Mouse (Mus musculus): ENCODE data around the gene Mctp1. TPM values are rescaled to one million over a fixed set of nuclear protein-coding genes. Genes with fewer than 3 reads are reported as not detected.

The Mctp1 gene
- total and polyA plus RNA-seq, 2 experiments, result 0.04 to 0.65 TPM

DNA sequence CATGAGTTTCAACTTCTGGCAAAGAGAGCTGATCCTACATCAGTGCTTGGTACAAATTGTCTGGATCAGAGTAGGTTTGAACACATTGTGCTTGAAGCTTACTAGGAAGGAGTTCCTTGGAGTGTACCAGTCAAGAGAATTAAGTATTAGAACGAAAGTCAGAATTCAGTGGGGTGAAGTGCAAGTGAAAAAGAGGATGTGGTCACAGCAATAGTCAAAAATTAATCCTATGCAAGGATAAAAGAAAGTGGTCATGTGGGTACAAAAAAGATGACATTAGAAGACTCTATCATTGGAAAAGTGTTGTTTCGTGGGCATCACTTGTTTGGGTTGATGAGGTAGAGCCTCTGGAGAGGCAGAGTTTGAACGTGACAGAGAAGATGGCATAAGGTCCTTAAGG lies 8.8 kb downstream of the Mctp1 start:
- 77% methylated on average over 3 of the region's 3 CpGs for WGBS

DNA sequence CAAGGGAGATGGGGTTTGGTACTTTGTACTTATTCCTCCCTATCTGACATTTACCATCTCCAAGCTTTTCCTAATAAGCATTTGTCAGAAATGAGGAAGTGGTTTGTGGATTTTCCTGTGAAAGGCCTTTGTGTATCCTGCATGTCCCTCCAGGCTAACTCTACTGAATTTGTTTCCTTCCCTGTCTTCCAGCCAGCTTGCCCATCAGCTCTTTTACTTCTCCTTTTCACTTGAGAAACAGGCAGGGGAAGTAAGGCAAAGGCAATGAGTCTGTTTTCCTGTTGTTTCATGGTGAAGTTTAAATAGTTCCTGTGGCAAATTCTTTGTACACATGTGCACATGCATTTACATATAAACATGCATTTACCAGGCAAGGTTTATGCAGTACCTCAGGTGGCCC lies 11.6 kb downstream of the Mctp1 start:
- Histone ChIP-seq H3K4me3 (ENCODE audit: insufficient read depth, low read depth, low read length) (no peak overlapping the region), H3K79me2 (ENCODE audit: control insufficient read depth, insufficient read depth, low read length) (no peaks in the 10 kb centered on the region), H3K36me3 (ENCODE audit: control insufficient read depth, insufficient read depth, low read length) (no peaks in the 10 kb centered on the region), H3K27me3 (ENCODE audit: control insufficient read depth, insufficient read depth, low read length) (no peaks in the 10 kb centered on the region), H3K4me1 (ENCODE audit: control insufficient read depth, insufficient read depth, low read length) (no peaks in the 10 kb centered on the region), H3K9ac (ENCODE audit: low read depth, low read length) (no peak overlapping the region), H3K27ac (replicated peaks; ENCODE audit: insufficient read depth, low read depth, low read length) (no peak overlapping the region)
- peak; percentile 23 for DNase-seq (ENCODE audit: extremely low read depth, low read depth, low spot score)
- TF ChIP-seq CTCF (IDR thresholded peaks at IDR 0.05; ENCODE audit: low read depth, low read length) (no peak), POLR2A (IDR thresholded peaks at IDR 0.05; ENCODE audit: extremely low read depth, insufficient read depth, low read length) (no peak)

More for the DNA sequence above, 8.8 kb downstream of the Mctp1 start:
- H3K27ac ChIP-seq (replicated peaks; ENCODE audit: insufficient read depth, low read depth, low read length), result no peak overlapping the region
- H3K4me3 ChIP-seq (ENCODE audit: insufficient read depth, low read depth, low read length), result no peak overlapping the region
- no peaks in the 10 kb centered on the region for H3K79me2 ChIP-seq (ENCODE audit: control insufficient read depth, insufficient read depth, low read length)
- H3K9ac ChIP-seq (ENCODE audit: low read depth, low read length), result no peak overlapping the region
- DNase-seq (ENCODE audit: extremely low read depth, low read depth, low spot score), result no peak
- no peaks in the 10 kb centered on the region for H3K4me1 ChIP-seq (ENCODE audit: control insufficient read depth, insufficient read depth, low read length)
- H3K27me3 ChIP-seq (ENCODE audit: control insufficient read depth, insufficient read depth, low read length), result no peaks in the 10 kb centered on the region
- H3K36me3 ChIP-seq (ENCODE audit: control insufficient read depth, insufficient read depth, low read length), result no peaks in the 10 kb centered on the region
- TF ChIP-seq POLR2A (IDR thresholded peaks at IDR 0.05; ENCODE audit: extremely low read depth, insufficient read depth, low read length), result no peak
- TF ChIP-seq CTCF (IDR thresholded peaks at IDR 0.05; ENCODE audit: low read depth, low read length), result no peak

DNA sequence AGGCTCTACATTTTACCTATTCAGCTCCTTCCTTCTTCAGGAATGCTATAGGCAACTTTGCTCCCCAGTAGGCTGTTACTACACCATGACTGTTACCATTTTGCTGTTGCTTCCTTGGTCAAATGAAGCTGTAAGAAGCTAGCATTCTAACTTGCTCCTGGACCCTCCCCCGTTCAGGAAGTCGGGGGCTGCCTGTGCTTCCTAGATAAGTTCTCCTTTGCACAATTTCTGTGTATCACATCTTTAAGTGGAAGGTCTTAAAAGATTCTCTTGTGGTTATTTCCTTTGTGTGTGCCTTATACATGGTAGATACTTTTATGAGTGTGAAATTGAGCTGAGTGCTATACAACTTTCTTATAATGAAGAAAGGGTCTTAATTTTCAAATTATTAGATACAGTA lies 25.0 kb downstream of the Mctp1 start:
- no peaks in the 10 kb centered on the region for H3K27me3 ChIP-seq (ENCODE audit: control insufficient read depth, insufficient read depth, low read length)
- no peak for TF ChIP-seq CTCF (IDR thresholded peaks at IDR 0.05; ENCODE audit: low read depth, low read length)
- TF ChIP-seq POLR2A (IDR thresholded peaks at IDR 0.05; ENCODE audit: extremely low read depth, insufficient read depth, low read length), result no peak
- H3K36me3 ChIP-seq (ENCODE audit: control insufficient read depth, insufficient read depth, low read length), result no peaks in the 10 kb centered on the region
- H3K9ac ChIP-seq (ENCODE audit: low read depth, low read length), result no peak overlapping the region
- H3K27ac ChIP-seq (replicated peaks; ENCODE audit: insufficient read depth, low read depth, low read length), result no peak overlapping the region
- H3K4me1 ChIP-seq (ENCODE audit: control insufficient read depth, insufficient read depth, low read length), result no peaks in the 10 kb centered on the region
- no peak overlapping the region for H3K4me3 ChIP-seq (ENCODE audit: insufficient read depth, low read depth, low read length)
- no peak for DNase-seq (ENCODE audit: extremely low read depth, low read depth, low spot score)
- no peaks in the 10 kb centered on the region for H3K79me2 ChIP-seq (ENCODE audit: control insufficient read depth, insufficient read depth, low read length)
- WGBS, result 67% methylated on average over 2 of the region's 2 CpGs

- Histone ChIP-seq H3K79me2 (ENCODE audit: control insufficient read depth, insufficient read depth, low read length) (no peaks in the 10 kb centered on the region), H3K4me1 (ENCODE audit: control insufficient read depth, insufficient read depth, low read length) (no peaks in the 10 kb centered on the region), H3K27me3 (ENCODE audit: control insufficient read depth, insufficient read depth, low read length) (no peaks in the 10 kb centered on the region), H3K27ac (replicated peaks; ENCODE audit: insufficient read depth, low read depth, low read length) (no peak overlapping the region), H3K4me3 (ENCODE audit: insufficient read depth, low read depth, low read length) (no peak overlapping the region), H3K9ac (ENCODE audit: low read depth, low read length) (no peak overlapping the region), H3K36me3 (ENCODE audit: control insufficient read depth, insufficient read depth, low read length) (no peaks in the 10 kb centered on the region)
- TF ChIP-seq CTCF (IDR thresholded peaks at IDR 0.05; ENCODE audit: low read depth, low read length), result no peak
- no peak for TF ChIP-seq POLR2A (IDR thresholded peaks at IDR 0.05; ENCODE audit: extremely low read depth, insufficient read depth, low read length)
- 76% methylated on average over 1 of the region's 1 CpGs for WGBS
- no peak for DNase-seq (ENCODE audit: extremely low read depth, low read depth, low spot score)
These were observed 26.3 kb downstream of the Mctp1 start for GRCm38 (mm10) chr13:76410665-76411064.

DNA sequence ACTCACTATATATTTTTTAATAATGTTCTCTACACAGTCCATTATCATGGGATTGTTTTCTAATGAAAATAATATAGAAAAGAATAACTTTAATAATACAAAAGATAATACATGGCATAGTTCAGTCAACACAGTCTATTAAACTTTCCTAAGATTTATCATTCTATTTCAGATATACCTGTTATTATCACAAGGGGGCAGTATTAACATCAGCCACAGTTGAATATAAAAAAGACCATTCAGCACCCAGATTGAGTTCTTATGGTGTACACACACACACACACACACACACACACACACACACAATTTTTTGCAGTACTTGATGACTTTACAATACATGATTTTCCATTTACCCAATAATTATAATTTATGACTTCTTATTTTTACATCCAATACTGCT lies 31.0 kb downstream of the Mctp1 start:
- Histone ChIP-seq H3K27me3 (ENCODE audit: control insufficient read depth, insufficient read depth, low read length) (no peaks in the 10 kb centered on the region), H3K9ac (ENCODE audit: low read depth, low read length) (no peak overlapping the region), H3K4me1 (ENCODE audit: control insufficient read depth, insufficient read depth, low read length) (no peaks in the 10 kb centered on the region), H3K36me3 (ENCODE audit: control insufficient read depth, insufficient read depth, low read length) (no peaks in the 10 kb centered on the region), H3K27ac (replicated peaks; ENCODE audit: insufficient read depth, low read depth, low read length) (no peak overlapping the region), H3K4me3 (ENCODE audit: insufficient read depth, low read depth, low read length) (no peak overlapping the region), H3K79me2 (ENCODE audit: control insufficient read depth, insufficient read depth, low read length) (no peaks in the 10 kb centered on the region)
- DNase-seq (ENCODE audit: extremely low read depth, low read depth, low spot score), result no peak
- TF ChIP-seq CTCF (IDR thresholded peaks at IDR 0.05; ENCODE audit: low read depth, low read length) (no peak), POLR2A (IDR thresholded peaks at IDR 0.05; ENCODE audit: extremely low read depth, insufficient read depth, low read length) (no peak)

- TF ChIP-seq CTCF (IDR thresholded peaks at IDR 0.05; ENCODE audit: low read depth, low read length) (no peak), POLR2A (IDR thresholded peaks at IDR 0.05; ENCODE audit: extremely low read depth, insufficient read depth, low read length) (no peak)
- no peaks in the 10 kb centered on the region for H3K79me2 ChIP-seq (ENCODE audit: control insufficient read depth, insufficient read depth, low read length)
- DNase-seq (ENCODE audit: extremely low read depth, low read depth, low spot score), result no peak
- H3K27ac ChIP-seq (replicated peaks; ENCODE audit: insufficient read depth, low read depth, low read length), result no peak overlapping the region
- no peaks in the 10 kb centered on the region for H3K4me1 ChIP-seq (ENCODE audit: control insufficient read depth, insufficient read depth, low read length)
- no peaks in the 10 kb centered on the region for H3K36me3 ChIP-seq (ENCODE audit: control insufficient read depth, insufficient read depth, low read length)
- no peak overlapping the region for H3K9ac ChIP-seq (ENCODE audit: low read depth, low read length)
- H3K27me3 ChIP-seq (ENCODE audit: control insufficient read depth, insufficient read depth, low read length), result no peaks in the 10 kb centered on the region
- no peak overlapping the region for H3K4me3 ChIP-seq (ENCODE audit: insufficient read depth, low read depth, low read length)
- whole genome bisulfite sequencing, result 80% methylated on average over 4 of the region's 4 CpGs
These were observed 35.8 kb downstream of the Mctp1 start for GRCm38 (mm10) chr13:76420111-76420510.

Measured in liver, adult 2 months (tissue).